Mouse (Mus musculus) spleen, adult 2 months (tissue): Measurements from ENCODE around the gene Slc16a1. TPM values are rescaled to one million over a fixed set of nuclear protein-coding genes. Genes with fewer than 3 reads are reported as not detected.
"Not testable (repeated sequence)": the region's sequence is repeated elsewhere in the genome, so short reads cannot be mapped to it uniquely, and the experiment has no call there.

Source experiments
- DNase-seq, 2 experiments: peaks; one replicate each; pipeline versions ENCODE4 v3.0.0 to v3.0.0-alpha.2; 2012 to 2021; ENCODE audit warnings: low spot score in 2 of 2, low read depth in 1 of 2
- H3K27ac ChIP-seq: fragments of 200-500 bp; 2 replicates; pipeline ENCODE4 v1.5.1; 2012; ENCODE audit warnings: low read length, inconsistent platforms; ENCODE audit not compliant: insufficient read depth
- H3K27me3 ChIP-seq: fragments of 200-500 bp; 2 replicates; pipeline ENCODE4 v1.6.1; 2012; ENCODE audit warnings: mild to moderate bottlenecking, moderate library complexity, low read length, inconsistent platforms; ENCODE audit not compliant: control insufficient read depth, insufficient read depth
- H3K36me3 ChIP-seq: fragments of 200-500 bp; 2 replicates; pipeline ENCODE4 v1.6.1; 2012; ENCODE audit warnings: mild to moderate bottlenecking, low read length, inconsistent platforms; ENCODE audit not compliant: control insufficient read depth, insufficient read depth
- H3K4me1 ChIP-seq: fragments of 200-500 bp; 2 replicates; pipeline ENCODE4 v1.6.1; 2011; ENCODE audit warnings: inconsistent platforms; ENCODE audit not compliant: control insufficient read depth, insufficient read depth, insufficient read length
- H3K4me3 ChIP-seq: fragments of 200-500 bp; 2 replicates; pipeline ENCODE4 v1.5.1; 2011; ENCODE audit warnings: mild to moderate bottlenecking, inconsistent platforms; ENCODE audit not compliant: insufficient read depth, insufficient read length; ENCODE audit errors: extremely low read depth
- CTCF ChIP-seq: fragments of 200-500 bp; IDR thresholded peaks from 2 replicates; pipeline ENCODE4 v1.5.1; 2011; ENCODE audit warnings: mild to moderate bottlenecking, inconsistent platforms; ENCODE audit not compliant: insufficient read depth, insufficient read length, insufficient replicate concordance; ENCODE audit errors: extremely low read depth
- POLR2A ChIP-seq: fragments of 200-500 bp; IDR thresholded peaks from 2 replicates; pipeline ENCODE4 v1.6.1; 2011; ENCODE audit warnings: low read depth, low read length, inconsistent platforms
- WGBS: fragments of 180-500 bp; shearing (Covaris S2); methylation state at CpG from one replicate; pipeline ENCODE4 v1.1.7; 2018; 5-methylcytosine and 5-hydroxymethylcytosine counted together
- polyA plus RNA-seq: library from polyadenylated mRNA; depleted of rRNA; stranded (reverse); fragments of >200 nt; gene quantifications from 2 replicates; pipeline ENCODE4 v1.2.3, GENCODE M21; 2012; rRNA removed

Slc16a1 gene
- polyA plus RNA-seq, 1 experiment: 30.2 TPM

- Histone ChIP-seq H3K4me3 (no peak overlapping the region), H3K27ac (no peak overlapping the region), H3K27me3 (no peaks in the 10 kb centered on the region), H3K36me3 (no peaks in the 10 kb centered on the region), H3K4me1 (no peaks in the 10 kb centered on the region)
- WGBS: 69% methylated on average over 11 of the region's 11 CpGs
- TF ChIP-seq POLR2A (no peak), CTCF (peak; percentile 68; the same call in 1 of the 2 replicates)
- peak; percentile 29 to 55 for DNase-seq
Observed at GRCm38 (mm10) chr3:104682671-104683504, 44.4 kb downstream of the Slc16a1 start.

- DNase-seq: peak; percentile 52 to 70
- WGBS: 7% methylated on average over 23 of the region's 23 CpGs
Observed at GRCm38 (mm10) chr3:104700751-104701335, 62.4 kb downstream of the Slc16a1 start.

DNA sequence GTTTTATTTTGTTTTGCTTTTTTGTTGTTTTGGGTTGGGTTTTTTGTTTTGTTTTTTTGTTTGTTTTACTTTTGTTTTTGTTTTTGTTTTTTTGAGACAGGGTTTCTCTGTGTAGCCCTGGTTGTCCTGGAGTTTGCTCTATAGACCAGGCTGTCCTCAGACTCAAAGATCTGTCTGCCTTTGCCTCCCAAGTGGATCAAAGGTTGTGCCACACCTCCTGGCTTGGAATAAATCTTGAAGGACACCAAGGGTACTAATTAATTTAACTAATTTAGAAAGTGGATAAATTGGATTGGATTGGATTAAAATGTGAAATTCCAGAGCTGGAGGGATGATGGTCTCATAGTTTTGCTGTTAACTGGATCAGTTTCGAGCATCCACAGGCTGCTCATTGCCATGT is 63.3 kb downstream of the Slc16a1 start:
- no peak for DNase-seq
- H3K4me3 ChIP-seq: no peak overlapping the region
- H3K36me3 ChIP-seq: no peaks in the 10 kb centered on the region
- no peak overlapping the region for H3K27ac ChIP-seq
- 94% methylated on average over 1 of the region's 1 CpGs for WGBS
- no peaks in the 10 kb centered on the region; the same call in 1 of the 2 replicates for H3K27me3 ChIP-seq
- no peaks in the 10 kb centered on the region for H3K4me1 ChIP-seq
- no peak for TF ChIP-seq CTCF
- TF ChIP-seq POLR2A: no peak

More at GRCm38 (mm10) chr3:104700751-104701335, 62.4 kb downstream of the Slc16a1 start:
- H3K4me3 ChIP-seq: no peak overlapping the region
- H3K36me3 ChIP-seq: no peaks in the 10 kb centered on the region
- H3K27ac ChIP-seq: no peak overlapping the region
- no peaks in the 10 kb centered on the region; the same call in 1 of the 2 replicates for H3K27me3 ChIP-seq
- TF ChIP-seq POLR2A: no peak
- TF ChIP-seq CTCF: peak; percentile 78
- no peaks in the 10 kb centered on the region for H3K4me1 ChIP-seq

GRCm38 (mm10) chr3:104703941-104704340 is 65.5 kb downstream of the Slc16a1 start:
- no peaks in the 10 kb centered on the region; the same call in 1 of the 2 replicates for H3K4me1 ChIP-seq
- 85% methylated on average over 4 of the region's 4 CpGs for WGBS

GRCm38 (mm10) chr3:104706446-104706845 is 68.0 kb downstream of the Slc16a1 start:
- TF ChIP-seq POLR2A: no peak
- TF ChIP-seq CTCF: no peak
- WGBS: 89% methylated on average over 2 of the region's 2 CpGs
- DNase-seq: no peak
- Histone ChIP-seq H3K27ac (no peak overlapping the region), H3K27me3 (no peaks in the 10 kb centered on the region; the same call in 1 of the 2 replicates), H3K4me3 (no peak overlapping the region), H3K4me1 (no peaks in the 10 kb centered on the region; the same call in 1 of the 2 replicates), H3K36me3 (no peaks in the 10 kb centered on the region)

More at GRCm38 (mm10) chr3:104703941-104704340, 65.5 kb downstream of the Slc16a1 start:
- Histone ChIP-seq H3K36me3 (no peaks in the 10 kb centered on the region), H3K27me3 (no peaks in the 10 kb centered on the region; the same call in 1 of the 2 replicates), H3K27ac (no peak overlapping the region), H3K4me3 (no peak overlapping the region)
- TF ChIP-seq CTCF (no peak), POLR2A (no peak)
- DNase-seq: no peak

- H3K36me3 ChIP-seq, DNase-seq, H3K4me1 ChIP-seq, H3K4me3 ChIP-seq, H3K27ac ChIP-seq, H3K27me3 ChIP-seq: not testable (repeated sequence)
- WGBS: 66% methylated on average over 6 of the region's 6 CpGs
Observed at GRCm38 (mm10) chr3:104706951-104707771, 68.7 kb downstream of the Slc16a1 start.

DNA sequence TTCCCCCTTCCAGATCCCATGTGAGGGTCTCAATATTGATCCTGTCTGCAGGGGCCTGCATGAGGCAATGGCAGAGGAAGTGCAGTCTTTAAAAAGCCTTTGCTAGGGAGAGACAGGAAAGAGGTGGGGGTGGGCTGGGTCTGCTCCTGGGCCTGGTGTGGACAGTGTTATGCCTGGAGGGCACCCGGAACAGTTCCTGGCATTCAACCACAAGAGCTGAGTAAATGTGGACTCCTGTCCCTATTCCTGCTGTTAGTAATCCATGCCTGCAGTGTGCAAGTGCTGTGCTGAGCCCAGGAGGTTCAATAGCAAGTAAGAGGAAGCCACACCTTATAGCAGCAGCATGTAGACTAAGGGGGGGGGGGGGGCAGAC is 69.3 kb downstream of the Slc16a1 start:
- 29% methylated on average over 1 of the region's 1 CpGs for WGBS
- not testable (repeated sequence) for H3K4me1 ChIP-seq, H3K27ac ChIP-seq, H3K36me3 ChIP-seq, H3K4me3 ChIP-seq, H3K27me3 ChIP-seq, DNase-seq

Other genes starting within 250 kb of the Slc16a1 start
- 5.8 and 6.0 TPM in 2 replicates for gene Lrig2, start 126.8 kb upstream of the Slc16a1 start, polyA plus RNA-seq
- 13.1 and 15.8 TPM in 2 replicates for gene Ppm1j, start 142.4 kb downstream of the Slc16a1 start, polyA plus RNA-seq
- 0.21 and 0.23 TPM in 2 replicates for gene Fam19a3, start 143.2 kb downstream of the Slc16a1 start, polyA plus RNA-seq
- 15.1 and 18.0 TPM in 2 replicates for gene Rhoc, start 149.7 kb downstream of the Slc16a1 start, polyA plus RNA-seq
- gene Mov10, start 179.9 kb downstream of the Slc16a1 start, polyA plus RNA-seq: 13.5 and 15.1 TPM in 2 replicates
- gene St7l, start 225.3 kb downstream of the Slc16a1 start, polyA plus RNA-seq: 4.5 and 5.3 TPM in 2 replicates
- gene Capza1, start 225.8 kb downstream of the Slc16a1 start, polyA plus RNA-seq: 26.4 and 29.6 TPM in 2 replicates